Mouse (Mus musculus) liver, embryonic 14.5 days (tissue): ENCODE data around the gene Grhl3. TPM values are rescaled to one million over a fixed set of nuclear protein-coding genes. Genes with fewer than 3 reads are reported as not detected.

Experiments used
- ATAC-seq: fragments of 200-750 bp; cut with Nextera tagmentation; 2 replicates; pipeline ENCODE4 v1.8.0; 2017; ENCODE audit warnings: moderate number of reproducible peaks, mild to moderate bottlenecking, moderate library complexity; ENCODE audit not compliant: insufficient read depth
- DNase-seq, 3 experiments: peaks; one replicate each; pipeline ENCODE4 v3.0.0-alpha.2; 2012 to 2013; ENCODE audit warnings: low read depth in 3 of 3, low spot score in 3 of 3
- H3K27ac ChIP-seq: fragments of 300-500 bp; sonication (generic); 2 replicates; pipeline ENCODE4 v1.5.1; 2014; ENCODE audit warnings: moderate library complexity, mild to moderate bottlenecking, control low read depth, inconsistent platforms
- H3K27me3 ChIP-seq: fragments of 300-500 bp; sonication (generic); 2 replicates; pipeline ENCODE4 v1.6.1; 2014; ENCODE audit warnings: mild to moderate bottlenecking, low read length, moderate library complexity; ENCODE audit not compliant: control insufficient read depth, insufficient read depth
- H3K36me3 ChIP-seq: fragments of 300-500 bp; sonication (generic); replicated peaks from 2 replicates; pipeline ENCODE4 v1.6.1; 2014; ENCODE audit warnings: low read depth; ENCODE audit not compliant: control insufficient read depth, insufficient read depth
- H3K4me1 ChIP-seq, 2 experiments: fragments of 200-500 bp in 1 of 2; fragments of 300-500 bp in 1 of 2; sonication (generic) in 1 of 2; replicated peaks; 2 replicates each; pipeline ENCODE4 v1.6.1; 2012 to 2014; ENCODE audit warnings: antibody characterized with exemption in 1 of 2, inconsistent platforms in 1 of 2, low read length in 1 of 2; ENCODE audit not compliant: control insufficient read depth in 2 of 2, insufficient read depth in 2 of 2
- H3K4me2 ChIP-seq: fragments of 300-500 bp; sonication (generic); 2 replicates; pipeline ENCODE4 v1.6.1; 2014; ENCODE audit warnings: low read depth, mild to moderate bottlenecking, control low read depth, moderate library complexity
- H3K4me3 ChIP-seq, 2 experiments: fragments of 200-500 bp in 1 of 2; fragments of 300-500 bp in 1 of 2; sonication (generic) in 1 of 2; 2 replicates each; pipeline ENCODE4 v1.5.1; 2012 to 2014; ENCODE audit warnings: low read depth in 2 of 2, low read length in 2 of 2, mild to moderate bottlenecking in 2 of 2, control low read depth in 1 of 2, inconsistent platforms in 1 of 2, moderate library complexity in 1 of 2; ENCODE audit not compliant: insufficient read depth in 1 of 2
- H3K9ac ChIP-seq: fragments of 300-500 bp; sonication (generic); replicated peaks from 2 replicates; pipeline ENCODE4 v1.6.1; 2014; ENCODE audit warnings: mild to moderate bottlenecking, control low read depth, moderate library complexity
- H3K9me3 ChIP-seq: fragments of 300-500 bp; sonication (generic); 2 replicates; pipeline ENCODE4 v1.6.1; 2016; ENCODE audit warnings: low read length, mixed read lengths; ENCODE audit not compliant: control insufficient read depth
- CTCF ChIP-seq: IDR thresholded peaks from 2 replicates; pipeline ENCODE4 v1.5.1; 2016; ENCODE audit warnings: antibody characterized with exemption, low read depth, control low read depth
- EP300 ChIP-seq: IDR thresholded peaks from 2 replicates; pipeline ENCODE4 v1.6.1; 2016; ENCODE audit warnings: antibody characterized with exemption, low read depth
- WGBS: fragments of 180-500 bp; shearing (Covaris S2); extraction: QIAGEN DNeasy Blood & Tissue Kit; methylation state at CpG from one replicate; pipeline ENCODE4 v1.1.7; 2014; ENCODE audit not compliant: insufficient replicate concordance; 5-methylcytosine and 5-hydroxymethylcytosine counted together
- polyA plus RNA-seq, 2 experiments: library from polyadenylated mRNA; depleted of rRNA in 1 of 2; stranded (reverse) in 1 of 2; unstranded in 1 of 2; fragments of >200 nt; fragmentation: Nextera tagmentation in 1 of 2; extraction: Ambion mirVana in 1 of 2; gene quantifications; 2 replicates each; pipeline versions ENCODE4 v1.2.1 to v1.2.3; 2012 to 2014

Grhl3 gene
- polyA plus RNA-seq, 2 experiments = 0.11 to 0.13 TPM

DNA sequence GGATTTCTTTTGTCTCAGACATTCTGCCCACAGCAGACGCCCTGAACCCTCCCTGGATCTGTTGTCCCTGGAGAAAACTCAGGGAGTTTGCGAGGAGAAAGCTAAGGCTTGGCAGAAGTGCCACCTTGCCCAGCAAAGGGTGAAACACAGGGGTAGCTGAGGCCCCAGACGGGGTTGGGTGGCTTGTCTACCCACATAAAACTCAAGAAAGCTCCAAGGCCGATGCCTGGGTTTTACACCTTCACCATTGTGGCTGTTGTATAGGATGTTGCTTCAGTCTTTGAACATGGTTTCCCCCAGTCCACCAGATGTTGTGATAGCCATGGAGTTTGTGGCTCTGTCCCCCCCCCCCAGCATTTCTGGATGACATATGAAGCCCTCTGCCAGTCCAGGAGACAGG is 11.4 kb upstream of the Grhl3 start:
- no peak for ATAC-seq
- no peaks in the 10 kb centered on the region for H3K4me1 ChIP-seq
- H3K4me3 ChIP-seq = no peak overlapping the region
- H3K36me3 ChIP-seq = no peaks in the 10 kb centered on the region
- no peak overlapping the region for H3K27ac ChIP-seq
- no peak overlapping the region for H3K9ac ChIP-seq
- no peaks in the 10 kb centered on the region for H3K9me3 ChIP-seq
- no peak for DNase-seq
- no peaks in the 10 kb centered on the region for H3K27me3 ChIP-seq
- 35% methylated on average over 4 of the region's 4 CpGs for WGBS
- no peak for TF ChIP-seq CTCF
- TF ChIP-seq EP300 = no peak
- no peak overlapping the region for H3K4me2 ChIP-seq

DNA sequence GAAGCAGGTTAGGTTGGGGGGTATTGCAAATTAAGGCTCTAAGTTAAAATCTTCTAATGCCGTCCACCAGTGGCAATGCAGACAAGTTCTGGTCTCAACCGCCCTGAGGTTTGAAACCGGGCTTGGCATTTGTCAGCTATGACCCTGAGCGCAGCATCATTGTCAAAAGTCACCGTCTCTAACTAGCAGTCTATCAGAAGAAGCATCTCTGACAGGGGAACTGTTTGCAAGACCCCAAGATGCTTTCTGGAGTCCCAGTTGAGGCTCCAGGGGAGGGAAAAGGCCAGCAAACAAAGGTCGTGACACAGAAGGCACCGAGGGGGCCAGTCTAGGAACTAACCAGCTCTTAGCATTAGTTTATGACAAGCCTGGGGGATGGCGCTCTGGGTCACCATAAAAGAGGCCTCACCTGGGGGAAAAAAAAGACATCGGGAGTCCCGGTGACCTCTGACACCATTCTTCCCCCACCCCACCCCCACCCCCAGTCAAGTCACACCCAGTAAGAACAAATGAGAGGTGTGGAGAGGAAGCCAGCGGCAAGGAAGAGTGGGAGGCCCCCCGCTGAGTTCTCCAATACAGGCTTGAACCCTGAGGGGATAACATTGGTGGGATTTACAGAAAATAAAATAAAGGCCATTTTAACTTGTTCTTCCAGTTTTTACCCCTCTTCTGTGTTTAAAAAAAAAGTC is 7.9 kb upstream of the Grhl3 start:
- no peak overlapping the region for H3K27ac ChIP-seq
- no peak for TF ChIP-seq EP300
- TF ChIP-seq CTCF = no peak
- H3K4me3 ChIP-seq = no peak overlapping the region
- no peaks in the 10 kb centered on the region for H3K27me3 ChIP-seq
- no peak for ATAC-seq
- H3K4me2 ChIP-seq = no peak overlapping the region
- DNase-seq = no peak
- WGBS = 32% methylated on average over 12 of the region's 12 CpGs
- no peaks in the 10 kb centered on the region for H3K9me3 ChIP-seq
- H3K36me3 ChIP-seq = no peaks in the 10 kb centered on the region
- H3K4me1 ChIP-seq = no peaks in the 10 kb centered on the region
- H3K9ac ChIP-seq = no peak overlapping the region

DNA sequence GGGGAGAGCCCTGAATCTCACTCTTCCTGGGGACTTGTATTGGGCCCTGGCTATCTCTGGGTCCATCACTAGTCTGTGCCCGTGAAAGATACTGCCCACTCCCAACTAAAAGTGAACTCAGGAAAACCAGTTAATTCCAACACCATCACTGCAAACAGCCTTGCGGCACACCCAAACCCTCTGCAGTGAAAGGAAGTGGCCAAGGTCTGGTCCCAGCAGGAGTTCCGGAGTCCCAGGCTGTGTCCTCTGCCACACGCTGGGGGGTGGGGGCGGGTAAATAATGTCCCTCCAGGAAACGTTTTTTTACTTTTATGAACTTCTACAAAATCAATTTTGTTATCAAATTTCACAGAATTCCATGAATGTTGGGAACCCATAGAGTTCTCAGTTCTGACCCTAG is 6.3 kb upstream of the Grhl3 start:
- TF ChIP-seq CTCF = no peak
- DNase-seq (no peak), ATAC-seq (no peak)
- no peaks in the 10 kb centered on the region for H3K36me3 ChIP-seq
- no peak overlapping the region for H3K27ac ChIP-seq
- H3K27me3 ChIP-seq = peaks cover 3% of the 10 kb centered on the region; the same call in 1 of the 2 replicates
- H3K9me3 ChIP-seq = no peaks in the 10 kb centered on the region
- no peak overlapping the region for H3K9ac ChIP-seq
- no peak overlapping the region for H3K4me2 ChIP-seq
- no peaks in the 10 kb centered on the region for H3K4me1 ChIP-seq
- 25% methylated on average over 6 of the region's 6 CpGs for WGBS
- no peak overlapping the region for H3K4me3 ChIP-seq

DNA sequence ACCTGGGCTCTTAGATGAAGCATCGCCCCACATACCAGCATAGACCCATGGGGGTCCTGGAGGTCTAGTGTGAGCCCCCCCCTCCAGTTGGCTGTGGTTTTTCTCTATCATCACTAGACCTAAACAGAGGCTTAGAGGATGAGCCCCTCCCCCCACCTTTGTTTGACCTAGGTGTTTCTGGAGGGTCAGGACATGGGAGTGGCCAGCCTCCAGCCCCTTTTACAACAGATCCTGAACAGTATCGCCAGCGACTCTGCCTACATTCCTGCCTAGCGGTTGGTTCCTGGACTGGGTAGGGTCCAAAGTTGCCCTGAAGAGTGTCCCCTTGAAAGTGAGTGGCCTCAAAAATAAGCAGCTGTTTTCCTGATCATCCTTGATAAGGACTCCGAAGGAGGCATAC is 5.1 kb upstream of the Grhl3 start:
- no peak overlapping the region for H3K9ac ChIP-seq
- no peak for DNase-seq
- no peaks in the 10 kb centered on the region for H3K4me1 ChIP-seq
- WGBS = 73% methylated on average over 5 of the region's 5 CpGs
- no peak for TF ChIP-seq CTCF
- no peak for TF ChIP-seq EP300
- H3K4me3 ChIP-seq = no peak overlapping the region
- H3K4me2 ChIP-seq = no peak overlapping the region
- ATAC-seq = no peak
- no peaks in the 10 kb centered on the region for H3K9me3 ChIP-seq
- no peak overlapping the region for H3K27ac ChIP-seq
- H3K36me3 ChIP-seq = no peaks in the 10 kb centered on the region
- H3K27me3 ChIP-seq = peaks cover 12% of the 10 kb centered on the region

- no peaks in the 10 kb centered on the region for H3K9me3 ChIP-seq
- no peak overlapping the region for H3K4me3 ChIP-seq
- TF ChIP-seq CTCF (no peak), EP300 (no peak)
- H3K27me3 ChIP-seq = peaks cover 39% of the 10 kb centered on the region
- H3K36me3 ChIP-seq = no peaks in the 10 kb centered on the region
- H3K4me1 ChIP-seq = no peaks in the 10 kb centered on the region
- no peak overlapping the region for H3K4me2 ChIP-seq
- no peak for DNase-seq
- 47% methylated on average over 15 of the region's 15 CpGs for WGBS
- H3K9ac ChIP-seq = no peak overlapping the region
- ATAC-seq = no peak
- H3K27ac ChIP-seq = no peak overlapping the region
These were observed 2.1 kb upstream of the Grhl3 start for GRCm38 (mm10) chr4:135575365-135576140.
